Mouse (Mus musculus) C2C12 (cell line): Measurements from ENCODE around the gene Cacna1c.

ENCODE experiments used
- CEBPB ChIP-seq: IDR thresholded peaks from one replicate; pipeline ENCODE4 v1.6.1; 2011; ENCODE audit warnings: low read depth, mild to moderate bottlenecking, control low read depth, moderate library complexity
- CTCF ChIP-seq: IDR thresholded peaks from one replicate; pipeline ENCODE4 v1.5.1; 2011; ENCODE audit not compliant: control insufficient read depth, insufficient read depth, insufficient read length
- FOSL1 ChIP-seq: IDR thresholded peaks from one replicate; pipeline ENCODE4 v1.8.0; 2011; ENCODE audit warnings: mild to moderate bottlenecking, low read length; ENCODE audit not compliant: poor library complexity, insufficient read depth, severe bottlenecking
- MAX ChIP-seq: IDR thresholded peaks from one replicate; pipeline ENCODE4 v1.6.1; 2011; ENCODE audit warnings: mild to moderate bottlenecking, control low read depth
- MYOD1 ChIP-seq: IDR thresholded peaks from one replicate; pipeline ENCODE4 v1.6.1; 2011; ENCODE audit warnings: low read depth; ENCODE audit not compliant: control insufficient read depth, insufficient read length
- MYOG ChIP-seq: IDR thresholded peaks from one replicate; pipeline ENCODE4 v1.6.1; 2011; ENCODE audit not compliant: control insufficient read depth, insufficient read length; ENCODE audit errors: extremely low read depth
- USF1 ChIP-seq: IDR thresholded peaks from one replicate; pipeline ENCODE4 v1.6.1; 2011; ENCODE audit warnings: low read depth, mild to moderate bottlenecking, control low read depth, moderate library complexity

- TF ChIP-seq CTCF (no peak), MAX (no peak), MYOG (no peak), USF1 (no peak), MYOD1 (no peak), CEBPB (no peak), FOSL1 (no peak)
Observed at GRCm38 (mm10) chr6:119139561-119139960, 56.7 kb downstream of the Cacna1c start.
